Mouse (Mus musculus): ENCODE measurements around the gene Slc18b1.

Gene Slc18b1

DNA sequence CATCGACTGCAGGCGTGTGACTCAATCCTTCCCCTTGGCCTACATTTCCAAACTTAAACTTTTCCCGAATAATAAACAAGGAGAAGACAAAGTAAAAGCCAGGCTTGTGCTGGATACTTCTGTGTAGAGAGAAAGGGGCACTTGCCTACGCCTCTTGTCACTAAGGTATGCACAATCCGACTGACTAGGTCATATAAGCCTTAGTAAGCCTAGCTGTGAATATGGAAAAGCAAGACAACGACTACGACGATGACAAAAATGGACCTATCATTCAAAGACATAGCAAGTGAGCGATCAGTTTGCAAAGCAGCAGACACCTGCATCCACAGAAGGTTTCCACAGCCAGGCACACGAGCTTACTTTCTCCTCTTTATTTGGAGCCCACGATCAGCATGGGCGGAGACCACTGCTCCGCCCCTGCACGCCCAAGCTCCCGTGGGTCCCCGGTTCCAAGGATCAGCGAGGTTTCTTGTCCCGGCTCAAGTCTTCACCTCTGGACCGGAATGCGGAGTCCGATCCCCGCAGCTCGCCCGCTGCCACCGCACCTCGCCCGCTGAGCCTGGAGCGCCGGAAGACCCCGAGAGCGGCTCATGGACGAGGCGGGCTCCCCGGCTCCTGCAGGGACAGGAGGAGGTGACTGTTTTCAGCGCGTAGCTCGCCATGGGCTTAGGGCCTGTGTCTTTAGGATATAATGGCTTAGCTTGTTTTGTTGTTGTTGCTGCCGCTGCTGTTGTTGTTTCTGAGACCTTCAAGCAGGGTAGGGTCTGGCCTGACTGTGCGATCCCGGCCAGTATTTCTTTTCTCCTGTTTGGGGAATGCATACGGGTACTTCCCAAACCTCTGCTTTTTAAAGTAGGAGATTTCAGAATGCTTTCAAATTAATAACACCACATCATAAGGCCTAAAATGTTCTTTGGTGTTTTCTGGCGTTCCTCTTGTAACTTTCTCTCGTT, at the start of gene Slc18b1:
Gene Slc18b1 (plus strand): TSS at position 436 of the 953 bp plus-strand sequence.
- in situ Hi-C loops (cut with MboI) = loop anchor here (25.0 kb wide), 1 partner anchor 815 kb away; no protein-coding TSS in a partner anchor

- in situ Hi-C loops (cut with MboI) = no loop called here
Measured at GRCm38 (mm10) chr10:23754166-23754565, 42.6 kb upstream of the Slc18b1 start.

- in situ Hi-C loops (cut with MboI) = loop anchor here (25.0 kb wide), 1 partner anchor 835 kb away; no protein-coding TSS in a partner anchor
Measured at GRCm38 (mm10) chr10:23777288-23777945, 19.4 kb upstream of the Slc18b1 start.

DNA sequence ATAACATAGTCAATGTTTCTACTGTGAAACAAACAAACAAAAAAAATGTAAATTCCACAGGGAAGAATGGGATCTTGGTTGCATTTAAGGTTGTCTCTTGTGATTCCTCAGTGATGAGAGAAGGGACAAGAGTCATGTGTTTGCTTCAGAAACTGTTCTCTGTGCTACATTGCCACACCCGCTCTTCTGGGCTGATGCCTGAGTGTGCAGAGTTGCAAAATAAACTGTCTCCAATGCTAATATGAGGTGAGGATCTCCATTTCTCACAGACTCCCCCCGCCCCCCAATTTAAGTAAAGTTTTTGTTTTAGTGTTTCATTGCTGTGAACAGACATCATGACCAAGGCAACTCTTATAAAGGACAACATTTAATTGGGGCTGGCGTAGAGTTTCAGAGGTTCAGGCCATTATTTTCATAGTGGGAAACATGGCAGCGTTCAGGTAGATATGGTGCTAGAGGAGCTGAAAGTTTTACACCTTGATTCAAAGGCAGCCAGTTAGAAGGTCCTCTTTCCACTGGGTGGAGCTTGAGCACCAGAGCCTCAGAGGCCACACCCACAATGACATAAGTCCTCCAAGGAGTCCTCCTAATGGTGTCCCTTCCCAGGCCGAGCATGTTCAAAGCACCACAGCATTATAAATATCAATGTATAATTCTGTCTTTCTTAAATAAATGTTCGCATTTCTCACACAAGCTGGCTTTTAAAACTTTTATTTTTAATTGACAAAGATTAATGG, 16.1 kb upstream of the Slc18b1 start:
- in situ Hi-C loops (cut with MboI) = loop anchor here (25.0 kb wide), 1 partner anchor 832 kb away; no protein-coding TSS in a partner anchor

GRCm38 (mm10) chr10:23781760-23782735, 14.7 kb upstream of the Slc18b1 start:
- in situ Hi-C loops (cut with MboI) = loop anchor here (25.0 kb wide), 1 partner anchor 830 kb away; no protein-coding TSS in a partner anchor

- in situ Hi-C loops (cut with MboI) = loop anchor here (25.0 kb wide), 1 partner anchor 829 kb away; no protein-coding TSS in a partner anchor
Measured at GRCm38 (mm10) chr10:23782855-23783492, 13.8 kb upstream of the Slc18b1 start.

DNA sequence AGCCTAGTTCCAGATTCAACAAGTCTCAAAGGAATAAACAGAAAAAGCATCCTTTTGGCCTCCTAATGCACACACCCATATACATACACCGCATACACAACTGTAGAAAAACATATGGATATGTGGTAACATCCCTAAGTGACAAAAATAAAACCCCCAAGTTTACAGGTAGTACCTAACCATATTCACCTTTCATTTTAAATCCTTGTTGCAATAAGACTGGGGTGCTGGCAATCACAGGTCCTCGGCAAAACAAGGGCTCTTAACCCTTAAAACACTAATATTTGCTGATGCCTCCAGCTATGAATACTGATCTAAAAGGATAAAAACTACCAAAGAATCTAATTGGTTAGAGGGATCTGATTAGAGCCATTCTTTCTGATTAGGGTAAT, 13.3 kb upstream of the Slc18b1 start:
- in situ Hi-C loops (cut with MboI) = loop anchor here (25.0 kb wide), 1 partner anchor 829 kb away; no protein-coding TSS in a partner anchor

DNA sequence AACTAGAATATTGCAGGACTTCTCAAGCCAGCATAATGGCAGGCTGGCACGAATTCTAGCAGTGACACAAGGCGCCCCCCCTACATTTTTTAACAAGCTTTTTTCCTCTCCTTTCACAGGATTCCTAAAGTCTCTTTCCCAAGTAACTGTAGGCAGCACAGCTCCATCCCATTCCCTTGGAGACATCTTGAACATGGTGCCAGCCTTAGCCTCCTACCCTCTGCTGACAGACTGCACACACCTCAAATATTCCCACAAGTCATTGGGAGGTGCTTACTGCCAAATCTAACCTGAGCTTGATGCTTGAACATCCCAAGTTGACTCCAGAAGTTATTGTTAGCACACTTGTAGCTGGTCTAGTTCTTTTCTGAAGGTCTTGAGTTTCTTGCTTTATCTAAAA, 12.7 kb upstream of the Slc18b1 start:
- in situ Hi-C loops (cut with MboI) = loop anchor here (25.0 kb wide), 1 partner anchor 828 kb away; no protein-coding TSS in a partner anchor

- in situ Hi-C loops (cut with MboI) = loop anchor here (25.0 kb wide), 1 partner anchor 827 kb away; no protein-coding TSS in a partner anchor
Measured at GRCm38 (mm10) chr10:23785599-23785998, 11.2 kb upstream of the Slc18b1 start.

DNA sequence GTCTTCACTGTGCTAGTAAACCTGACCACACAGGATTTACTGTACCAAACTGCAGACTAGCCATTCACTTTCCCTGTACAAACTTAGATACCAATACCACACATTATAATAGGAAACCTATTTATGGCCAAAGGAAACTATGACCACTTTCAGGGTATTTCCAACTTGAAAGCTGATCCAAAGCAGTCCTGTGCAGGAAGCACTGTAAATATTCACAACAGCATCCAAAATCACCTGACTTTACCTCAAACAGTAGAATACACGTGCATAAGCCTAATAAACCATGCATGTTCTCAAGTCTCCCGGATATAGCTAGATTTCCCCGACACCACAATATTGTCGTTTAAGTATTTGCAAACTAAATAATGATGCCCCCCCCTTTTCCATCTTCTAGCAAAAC, 10.7 kb upstream of the Slc18b1 start:
- in situ Hi-C loops (cut with MboI) = loop anchor here (25.0 kb wide), 1 partner anchor 826 kb away; no protein-coding TSS in a partner anchor

- in situ Hi-C loops (cut with MboI) = loop anchor here (25.0 kb wide), 1 partner anchor 826 kb away; no protein-coding TSS in a partner anchor
Measured at GRCm38 (mm10) chr10:23786631-23787038, 10.2 kb upstream of the Slc18b1 start.

- in situ Hi-C loops (cut with MboI) = loop anchor here (25.0 kb wide), 1 partner anchor 825 kb away; no protein-coding TSS in a partner anchor
Measured at GRCm38 (mm10) chr10:23787062-23787821, 9.5 kb upstream of the Slc18b1 start, which contains the start of gene Rps12. TSS of gene Rps12 (minus strand) at chr10:23787275.

DNA sequence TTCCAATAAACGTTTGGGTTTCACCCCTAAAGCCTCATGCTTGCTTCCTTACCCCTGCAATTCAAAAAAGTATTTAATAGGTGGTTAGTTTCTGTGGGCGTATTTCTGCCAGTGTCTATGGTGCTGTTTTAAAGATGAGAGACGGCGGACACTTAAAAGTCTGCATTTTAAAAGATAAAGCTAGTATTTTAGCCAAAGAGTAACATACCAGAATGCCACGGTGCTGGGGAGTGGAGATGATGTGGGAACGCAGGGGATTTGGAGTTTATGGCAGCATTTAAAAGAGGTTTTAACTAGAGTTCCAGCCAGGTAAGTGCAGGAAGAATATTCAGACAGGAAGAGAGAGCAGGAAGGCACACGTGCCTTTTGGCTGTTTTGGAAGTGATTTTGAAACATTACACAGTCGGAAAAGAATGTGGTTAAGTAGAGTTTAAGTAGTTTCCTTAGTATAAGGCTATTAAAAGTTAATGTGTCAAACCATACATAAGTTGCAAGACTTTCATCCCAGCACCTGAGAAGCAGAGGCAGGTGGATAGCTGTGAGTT, 8.7 kb upstream of the Slc18b1 start:
- in situ Hi-C loops (cut with MboI) = loop anchor here (25.0 kb wide), 1 partner anchor 824 kb away; no protein-coding TSS in a partner anchor

DNA sequence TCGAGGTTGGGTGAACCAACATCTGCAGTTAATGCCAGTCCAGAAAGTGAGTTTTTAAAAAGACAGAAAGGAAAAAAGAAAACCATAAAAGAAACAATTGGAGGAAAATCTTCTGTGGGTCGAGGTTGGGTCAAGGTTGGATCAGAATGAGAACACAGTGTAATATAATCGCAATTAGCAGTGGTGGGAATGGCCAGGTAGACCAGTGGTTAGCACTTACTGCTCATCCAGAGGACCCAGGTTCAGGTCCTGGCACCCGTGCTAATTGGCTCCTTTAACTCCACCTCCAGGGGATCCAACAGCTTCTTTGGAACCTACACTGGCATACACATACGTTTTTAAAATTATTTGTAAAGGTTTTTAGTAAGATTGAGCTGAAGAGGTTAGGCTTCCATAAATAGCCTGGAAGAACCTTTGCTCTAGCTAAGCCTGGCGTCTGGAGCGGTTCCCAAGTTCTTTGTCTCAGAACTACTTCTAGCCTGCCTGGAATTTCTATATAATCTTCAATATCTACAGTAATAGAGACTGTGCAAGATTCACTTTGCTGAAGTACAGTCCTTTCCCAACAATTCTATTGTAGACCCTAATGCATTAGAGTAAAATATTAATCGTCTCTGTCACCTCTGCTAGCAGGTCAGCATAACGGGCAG, 790 bp upstream of the Slc18b1 start:
- in situ Hi-C loops (cut with MboI) = loop anchor here (25.0 kb wide), 1 partner anchor 816 kb away; no protein-coding TSS in a partner anchor

DNA sequence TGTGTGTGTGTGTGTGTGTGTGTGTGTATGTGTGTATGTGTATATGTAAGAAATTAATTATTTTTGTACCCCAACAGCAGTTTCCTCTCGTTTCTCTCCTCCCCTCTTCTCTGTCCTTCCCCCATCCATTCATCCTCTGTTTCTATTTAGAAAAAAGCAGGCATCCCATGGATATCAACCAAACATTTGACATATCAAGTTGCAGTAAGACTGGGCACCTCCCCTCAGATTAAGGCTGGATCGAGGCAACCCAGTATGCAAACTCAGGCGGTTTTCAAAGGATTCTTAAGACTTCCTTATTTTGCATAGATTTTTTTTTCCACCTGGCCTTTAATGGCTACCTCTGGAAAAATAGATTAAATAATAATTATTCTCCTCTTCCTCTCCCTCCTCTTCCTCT, 820 bp downstream of the Slc18b1 start:
- in situ Hi-C loops (cut with MboI) = loop anchor here (25.0 kb wide), 1 partner anchor 815 kb away; no protein-coding TSS in a partner anchor

- in situ Hi-C loops (cut with MboI) = loop anchor here (25.0 kb wide), 1 partner anchor 814 kb away; no protein-coding TSS in a partner anchor
Measured at GRCm38 (mm10) chr10:23798142-23798541, 1.4 kb downstream of the Slc18b1 start.

- in situ Hi-C loops (cut with MboI) = loop anchor here (25.0 kb wide), 1 partner anchor 812 kb away; no protein-coding TSS in a partner anchor
Measured at GRCm38 (mm10) chr10:23799933-23800332, 3.1 kb downstream of the Slc18b1 start.

- in situ Hi-C loops (cut with MboI) = no loop called here
Measured at GRCm38 (mm10) chr10:23802911-23803310, 6.1 kb downstream of the Slc18b1 start.
